Mouse (Mus musculus) ovary, postnatal 14 days (tissue): ENCODE results near the gene Odf3l1.
A peak's percentile ranks its signal among the peaks of the same experiment; 100 is the strongest.

Experiments
- DNase-seq: peaks from one replicate; pipeline ENCODE4 v3.0.0; 2022; ENCODE audit warnings: low spot score

Gene Odf3l1

GRCm38 (mm10) chr9:56843679-56844188, 20.7 kb downstream of the Odf3l1 start:
- peak; percentile 76 for DNase-seq

DNA sequence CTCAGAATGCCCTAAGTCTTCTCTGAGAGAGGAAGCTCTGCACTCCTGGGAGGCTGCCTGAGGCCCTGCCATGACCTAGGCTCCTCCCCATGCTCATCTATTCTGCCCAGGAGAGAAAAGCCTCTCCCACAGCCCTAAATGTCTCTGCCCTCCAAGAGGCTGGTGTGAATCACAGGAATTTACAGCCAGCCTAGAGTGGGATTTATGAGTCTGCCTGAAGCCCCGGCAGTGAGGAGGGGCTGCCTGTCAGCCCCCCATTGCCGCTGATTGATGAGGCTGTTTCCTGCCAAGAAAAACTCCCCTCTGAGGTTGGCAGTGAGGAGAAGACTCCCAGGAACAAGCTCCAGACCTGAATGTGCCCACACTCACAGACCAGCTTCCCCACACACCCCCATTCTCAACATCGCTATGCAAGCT, 22.2 kb downstream of the Odf3l1 start:
- no peak for DNase-seq

DNA sequence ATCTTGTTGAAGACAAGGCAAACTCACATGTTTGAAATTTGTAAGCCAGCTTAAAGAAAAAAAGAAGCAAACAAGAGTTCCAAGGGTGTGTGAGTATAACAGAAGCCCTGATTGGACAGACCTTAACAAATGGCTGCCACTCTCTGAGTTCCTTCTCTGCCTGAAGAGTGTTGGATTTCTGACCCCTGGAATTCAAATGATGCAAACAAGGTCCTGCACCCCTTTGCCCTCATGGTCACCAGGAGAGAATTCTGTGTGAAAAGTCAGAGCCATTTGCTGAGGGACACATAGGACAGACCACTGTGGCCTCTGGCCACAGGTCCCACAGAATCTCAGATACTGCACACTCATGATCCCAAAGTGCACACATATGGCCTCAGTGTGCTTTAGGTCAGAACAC, 22.6 kb downstream of the Odf3l1 start:
- no peak for DNase-seq

GRCm38 (mm10) chr9:56840721-56841120, 23.8 kb downstream of the Odf3l1 start:
- no peak for DNase-seq

DNA sequence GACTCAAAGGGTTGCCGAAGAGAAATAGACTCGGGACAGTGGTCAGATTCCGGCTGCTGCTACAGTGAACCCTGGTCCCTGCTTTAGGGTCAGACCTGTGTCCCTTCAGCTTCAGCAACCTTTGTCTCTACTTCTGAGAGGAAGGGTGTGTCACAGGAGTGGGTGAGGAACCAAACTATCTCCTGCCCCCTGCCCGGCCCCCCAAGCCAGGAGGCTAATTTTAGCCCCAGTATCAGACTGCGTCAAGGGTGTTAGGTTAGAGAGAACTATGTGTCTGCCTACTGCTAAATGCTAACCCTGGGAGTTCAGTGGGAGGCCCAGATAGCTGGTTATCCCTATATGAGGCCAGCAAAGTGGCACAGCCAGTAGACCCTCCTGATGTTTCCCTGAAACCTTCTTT, 29.3 kb downstream of the Odf3l1 start:
- DNase-seq, result no peak

DNA sequence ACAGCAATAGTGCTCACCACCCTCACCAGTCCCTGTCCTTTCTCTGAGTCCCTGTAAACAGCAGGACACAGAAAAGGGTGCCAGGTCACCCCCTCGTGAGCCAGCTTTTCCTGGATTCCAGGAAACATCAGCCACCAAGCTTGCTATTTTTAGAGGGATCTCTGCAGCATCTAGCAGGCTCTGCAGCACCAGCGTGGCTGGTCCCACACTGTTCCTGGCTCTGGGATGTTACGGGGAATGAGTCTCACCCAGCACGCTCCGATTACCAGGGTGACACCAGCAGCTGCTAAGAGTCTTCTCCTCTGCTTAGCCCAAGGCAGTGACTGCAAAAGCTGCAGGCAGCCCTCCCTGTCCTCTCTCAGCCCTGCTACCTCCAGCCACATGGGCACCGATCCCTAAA, 31.6 kb downstream of the Odf3l1 start:
- no peak for DNase-seq

DNA sequence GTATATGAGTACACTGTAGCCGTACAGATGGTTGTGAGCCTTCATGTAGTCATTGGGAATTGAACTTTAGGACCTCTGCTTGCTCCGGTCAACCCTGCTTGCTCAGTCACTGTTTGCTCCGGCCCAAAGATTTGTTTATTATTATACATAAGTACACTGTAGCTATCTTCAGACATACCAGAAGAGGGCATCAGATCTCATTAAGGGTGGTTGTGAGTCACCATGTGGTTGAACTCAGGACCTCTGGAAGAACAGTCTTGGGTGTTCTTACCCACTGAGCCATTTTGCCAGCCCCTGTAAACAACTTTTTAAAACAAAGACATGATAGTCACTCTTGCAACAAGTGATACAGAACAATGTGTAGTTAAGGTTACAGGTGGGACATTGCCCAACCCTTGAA, 32.6 kb downstream of the Odf3l1 start:
- no peak for DNase-seq

DNA sequence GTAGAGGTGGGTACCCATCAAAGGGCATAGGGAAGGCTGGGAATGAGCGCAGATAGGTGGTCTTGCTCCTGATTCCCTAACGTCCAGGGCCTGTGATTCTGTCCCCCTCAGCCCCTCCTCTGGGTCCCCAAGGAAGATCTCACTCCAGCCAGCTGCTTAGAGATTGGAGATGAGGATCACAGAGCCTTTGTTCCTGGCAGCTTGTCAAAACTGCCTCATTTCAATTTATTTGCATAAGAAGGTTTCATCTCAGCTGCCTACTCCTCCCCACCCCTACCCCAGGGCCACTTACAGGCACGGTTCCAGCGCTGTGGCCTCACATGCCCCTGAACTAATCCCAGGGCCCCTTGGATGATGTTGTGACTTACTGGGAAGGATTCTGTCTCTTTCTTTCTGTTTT, 34.3 kb downstream of the Odf3l1 start:
- DNase-seq, result no peak

GRCm38 (mm10) chr9:56828841-56829240, 35.6 kb downstream of the Odf3l1 start:
- DNase-seq, result no peak

GRCm38 (mm10) chr9:56828146-56828545, 36.3 kb downstream of the Odf3l1 start:
- DNase-seq, result no peak

DNA sequence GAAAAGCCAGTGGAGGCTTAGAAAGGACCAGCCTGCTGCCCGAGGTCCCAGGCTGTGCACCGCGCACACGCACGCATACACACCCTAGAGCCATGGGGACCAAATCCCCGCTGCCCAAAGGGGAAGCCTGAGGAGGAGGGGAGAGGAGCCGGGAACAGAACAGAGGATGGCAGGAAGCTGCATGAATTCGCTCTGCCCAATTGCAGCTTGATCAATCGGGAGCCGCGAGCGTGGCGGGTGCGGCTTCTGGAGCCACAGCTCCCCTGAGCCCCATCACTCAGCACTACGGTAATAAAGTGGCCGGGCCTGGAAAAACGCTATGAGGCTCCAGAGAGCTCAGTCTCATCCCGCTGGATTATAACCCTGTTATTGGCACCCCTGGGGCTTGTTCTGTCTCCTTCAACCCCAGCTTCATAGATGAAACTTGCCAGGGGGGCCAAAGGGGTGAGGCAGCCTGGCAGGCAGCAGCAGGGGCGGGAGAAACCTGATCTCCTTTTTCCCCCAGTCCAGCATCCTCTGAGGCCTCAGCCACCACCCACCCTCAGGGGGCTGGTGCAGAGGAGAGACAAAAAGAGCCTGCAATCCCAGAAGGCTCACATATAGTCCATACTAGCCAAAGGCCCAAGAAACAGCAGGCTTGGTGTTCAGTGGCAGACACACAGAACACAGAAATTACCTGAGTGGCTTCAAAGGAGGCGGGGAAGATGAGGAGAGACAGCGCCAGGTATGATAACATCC, 38.8 kb downstream of the Odf3l1 start:
- DNase-seq, result no peak

DNA sequence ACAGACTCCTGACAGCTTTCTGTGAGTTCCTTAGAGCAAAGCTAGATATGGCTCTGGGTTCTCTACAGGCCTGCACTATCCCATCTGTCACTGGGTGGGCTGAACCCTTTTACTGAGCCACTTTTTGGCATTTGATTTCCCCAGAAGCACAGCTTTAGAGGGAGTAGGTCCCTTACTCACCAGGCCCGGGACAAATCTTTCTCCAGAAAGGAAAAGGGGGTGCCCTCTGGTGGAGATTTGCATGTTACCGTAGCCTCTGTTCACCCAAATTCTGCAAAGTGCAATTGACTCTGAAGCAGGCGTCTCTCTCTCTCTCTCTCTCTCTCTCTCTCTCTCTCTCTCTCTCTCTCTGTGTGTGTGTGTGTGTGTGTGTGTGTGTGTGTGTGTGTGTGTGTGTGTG, 39.6 kb downstream of the Odf3l1 start:
- DNase-seq, result no peak

DNA sequence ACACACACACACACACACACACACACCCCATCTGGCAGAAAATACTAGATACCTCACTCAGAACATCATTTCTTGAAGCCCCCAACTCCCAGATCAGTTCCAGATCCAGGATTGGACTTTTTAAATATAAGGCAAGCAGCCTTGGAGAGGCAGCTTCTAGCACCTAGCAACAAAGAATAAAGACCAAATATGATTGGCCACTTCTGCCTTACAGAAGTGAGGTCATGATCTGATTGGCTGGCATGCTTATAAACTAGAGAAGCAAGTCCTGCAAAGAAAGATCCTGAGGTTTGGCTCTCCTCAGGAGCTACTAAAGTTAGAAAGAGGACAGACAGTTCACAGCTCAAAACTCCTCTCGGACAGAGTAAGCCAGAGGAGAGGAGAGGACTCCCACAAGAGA, 53.6 kb downstream of the Odf3l1 start:
- DNase-seq, result no peak

DNA sequence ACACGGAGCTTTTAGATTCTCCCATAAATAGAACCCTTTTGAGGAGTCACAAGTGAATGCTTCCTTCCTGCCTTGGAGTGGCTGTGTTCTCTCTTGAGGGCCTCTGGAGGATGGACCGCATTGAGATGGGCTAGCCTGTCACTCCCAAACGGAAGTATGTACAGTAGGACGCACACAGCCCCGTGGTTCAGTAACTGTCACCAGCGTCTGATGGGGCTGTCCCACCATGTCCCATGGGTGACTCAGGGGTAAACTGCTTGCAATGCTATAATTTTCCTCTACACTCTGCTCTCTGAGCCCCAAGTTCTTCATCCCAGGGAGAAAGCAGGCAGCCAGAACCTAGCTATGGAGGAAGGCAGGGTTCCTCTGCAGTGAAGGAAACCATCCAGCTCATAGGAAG, 56.5 kb downstream of the Odf3l1 start:
- no peak for DNase-seq

- no peak for DNase-seq
Measured at GRCm38 (mm10) chr9:56803146-56803545, 61.3 kb downstream of the Odf3l1 start.
